Mouse (Mus musculus) liver, embryonic 16.5 days (tissue): ENCODE measurements around the gene Tgfbr3. TPM values are rescaled to one million over a fixed set of nuclear protein-coding genes. Genes with fewer than 3 reads are reported as not detected.
A peak's percentile ranks its signal among the peaks of the same experiment; 100 is the strongest.

ENCODE experiments used
- ATAC-seq: fragments of 200-750 bp; cut with Nextera tagmentation; 2 replicates; pipeline ENCODE4 v1.8.0; 2017; ENCODE audit warnings: low read depth, mild to moderate bottlenecking, moderate number of reproducible peaks, moderate library complexity
- H3K27ac ChIP-seq: fragments of 300-500 bp; sonication (generic); 2 replicates; pipeline ENCODE4 v1.5.1; 2014; ENCODE audit warnings: mild to moderate bottlenecking, low read length
- H3K27me3 ChIP-seq: fragments of 300-500 bp; sonication (generic); 2 replicates; pipeline ENCODE4 v1.6.1; 2014; ENCODE audit warnings: low read depth, low read length, mixed read lengths; ENCODE audit not compliant: control insufficient read depth, insufficient read depth
- H3K36me3 ChIP-seq: fragments of 300-500 bp; sonication (generic); 2 replicates; pipeline ENCODE4 v1.6.1; 2014; ENCODE audit warnings: mild to moderate bottlenecking; ENCODE audit not compliant: control insufficient read depth, insufficient read depth
- H3K4me1 ChIP-seq: fragments of 300-500 bp; sonication (generic); 2 replicates; pipeline ENCODE4 v1.6.1; 2014; ENCODE audit warnings: low read depth, low read length, mixed read lengths; ENCODE audit not compliant: control insufficient read depth
- H3K4me2 ChIP-seq: fragments of 300-500 bp; sonication (generic); 2 replicates; pipeline ENCODE4 v1.6.1; 2014; ENCODE audit warnings: low read depth, low read length, mixed read lengths
- H3K4me3 ChIP-seq: fragments of 300-500 bp; sonication (generic); 2 replicates; pipeline ENCODE4 v1.5.1; 2014; ENCODE audit warnings: low read depth, mild to moderate bottlenecking, low read length
- H3K9ac ChIP-seq: fragments of 300-500 bp; sonication (generic); 2 replicates; pipeline ENCODE4 v1.6.1; 2014; ENCODE audit warnings: low read depth, low read length
- H3K9me3 ChIP-seq: fragments of 300-500 bp; sonication (generic); replicated peaks from 2 replicates; pipeline ENCODE4 v1.6.1; 2016; ENCODE audit warnings: low read length; ENCODE audit not compliant: control insufficient read depth
- WGBS: fragments of 180-500 bp; shearing (Covaris S2); extraction: QIAGEN DNeasy Blood & Tissue Kit; methylation state at CpG from one replicate; pipeline ENCODE4 v1.1.7; 2014; ENCODE audit not compliant: insufficient replicate concordance; 5-methylcytosine and 5-hydroxymethylcytosine counted together
- polyA plus RNA-seq: library from polyadenylated mRNA; unstranded; fragments of >200 nt; fragmentation: Nextera tagmentation; extraction: Ambion mirVana; gene quantifications from 2 replicates; pipeline ENCODE4 v1.2.1, GENCODE M21; 2015

The Tgfbr3 gene
- polyA plus RNA-seq, 1 experiment from 2014 or later, result 6.8 TPM

DNA sequence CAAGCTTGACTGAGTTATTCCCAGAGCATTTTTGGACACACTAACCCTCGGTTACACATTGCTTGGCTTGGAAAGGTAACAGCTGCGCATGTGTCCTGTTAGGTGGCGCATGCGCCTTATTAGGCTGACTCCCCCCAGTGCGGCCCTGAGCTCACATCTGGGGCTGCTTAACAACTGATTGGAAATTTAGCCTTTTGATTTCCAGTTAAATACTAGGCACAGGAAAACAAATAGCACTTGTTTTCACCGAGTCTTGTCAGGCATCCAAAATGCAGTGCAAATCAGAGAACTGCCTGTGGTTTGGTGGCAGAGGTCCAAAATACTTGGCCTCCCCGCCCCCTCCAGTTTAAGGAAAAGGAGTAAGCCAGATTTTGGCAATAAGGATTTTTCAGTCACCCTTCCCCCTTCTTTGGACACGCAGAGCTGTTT, 121.5 kb downstream of the Tgfbr3 start:
- Histone ChIP-seq H3K4me2 (no peak overlapping the region), H3K4me1 (peaks cover 11% of the 10 kb centered on the region), H3K4me3 (no peak overlapping the region), H3K9me3 (no peaks in the 10 kb centered on the region), H3K27me3 (no peaks in the 10 kb centered on the region), H3K27ac (0 out of 2 replicates have a peak overlapping the region, but pooled peaks have one; percentile 4), H3K9ac (no peak overlapping the region), H3K36me3 (no peaks in the 10 kb centered on the region)
- no peak for ATAC-seq
- 65% methylated on average over 8 of the region's 8 CpGs for WGBS

- WGBS, result 60% methylated on average over 12 of the region's 12 CpGs
These were observed 122.1 kb downstream of the Tgfbr3 start for GRCm38 (mm10) chr5:107167373-107167772.

DNA sequence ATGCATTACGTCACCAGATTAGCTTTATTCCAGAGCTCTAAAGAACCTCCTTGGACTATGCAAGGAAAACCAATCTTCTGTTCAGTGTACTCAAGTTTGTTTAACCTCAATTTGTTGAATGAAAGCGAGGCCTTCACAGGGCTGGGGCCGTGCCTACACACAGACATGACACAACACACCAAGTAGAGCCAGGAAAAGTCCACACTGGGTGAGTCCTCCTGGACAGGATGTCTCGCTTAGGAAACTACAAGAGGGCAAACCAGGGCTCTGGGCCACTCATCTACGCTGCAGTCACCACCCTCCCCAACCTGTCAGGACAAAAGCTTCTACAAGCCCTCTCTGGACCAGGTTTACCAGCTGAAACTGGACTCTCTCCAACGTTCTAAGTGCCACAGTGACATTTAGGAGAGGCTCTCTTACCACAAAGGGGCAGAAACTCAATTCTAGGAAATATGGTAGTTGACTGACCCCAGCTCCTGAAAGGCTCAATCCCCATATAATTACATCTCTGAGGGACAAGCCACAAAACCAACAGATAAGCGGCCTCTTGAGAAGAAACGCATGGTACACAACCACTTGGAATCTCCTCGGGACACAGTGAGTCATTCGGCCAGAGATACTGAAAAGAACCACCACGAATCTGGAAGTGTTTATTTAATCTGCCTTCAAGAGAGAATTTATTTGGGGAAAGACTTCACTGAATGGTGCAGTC, 122.6 kb downstream of the Tgfbr3 start:
- Histone ChIP-seq H3K4me1 (peaks cover 11% of the 10 kb centered on the region), H3K27ac (0 out of 2 replicates have a peak overlapping the region, but pooled peaks have one; percentile 12), H3K4me2 (no peak overlapping the region), H3K27me3 (no peaks in the 10 kb centered on the region), H3K9me3 (no peaks in the 10 kb centered on the region), H3K36me3 (no peaks in the 10 kb centered on the region), H3K4me3 (no peak overlapping the region), H3K9ac (no peak overlapping the region)
- 47% methylated on average over 11 of the region's 11 CpGs for WGBS
- ATAC-seq, result 0 out of 2 replicates have a peak, but pooled peaks have one; percentile 45

More at GRCm38 (mm10) chr5:107167373-107167772, 122.1 kb downstream of the Tgfbr3 start:
- Histone ChIP-seq H3K27ac (0 out of 2 replicates have a peak overlapping the region, but pooled peaks have one; percentile 4), H3K9me3 (no peaks in the 10 kb centered on the region), H3K4me3 (no peak overlapping the region), H3K4me2 (no peak overlapping the region), H3K4me1 (peaks cover 11% of the 10 kb centered on the region), H3K27me3 (no peaks in the 10 kb centered on the region), H3K36me3 (no peaks in the 10 kb centered on the region), H3K9ac (no peak overlapping the region)
- ATAC-seq, result no peak

DNA sequence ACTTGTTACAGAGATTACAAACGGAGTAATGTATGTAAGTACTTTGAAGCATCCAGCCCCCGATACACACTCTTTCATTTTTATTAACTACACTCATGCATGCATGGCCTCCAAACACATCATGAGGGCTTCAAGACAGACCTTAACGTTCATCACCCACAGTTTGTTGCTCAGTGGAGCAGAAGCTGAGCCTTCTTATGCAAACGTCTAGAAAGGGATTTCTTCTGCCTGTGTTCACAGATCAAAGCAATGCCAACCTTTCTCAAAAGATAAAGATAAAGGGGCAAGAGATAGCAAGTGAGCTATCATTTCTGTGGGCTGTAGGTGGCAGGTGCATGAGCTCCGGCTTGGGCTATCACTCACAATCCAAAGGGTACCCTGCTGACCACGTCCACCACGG, 123.7 kb downstream of the Tgfbr3 start:
- H3K4me3 ChIP-seq, result no peak overlapping the region
- WGBS, result 57% methylated on average over 7 of the region's 7 CpGs
- H3K9me3 ChIP-seq, result no peaks in the 10 kb centered on the region
- no peaks in the 10 kb centered on the region for H3K36me3 ChIP-seq
- ATAC-seq, result no peak
- no peaks in the 10 kb centered on the region for H3K27me3 ChIP-seq
- H3K27ac ChIP-seq, result no peak overlapping the region
- peaks cover 11% of the 10 kb centered on the region for H3K4me1 ChIP-seq
- no peak overlapping the region for H3K9ac ChIP-seq
- H3K4me2 ChIP-seq, result no peak overlapping the region

DNA sequence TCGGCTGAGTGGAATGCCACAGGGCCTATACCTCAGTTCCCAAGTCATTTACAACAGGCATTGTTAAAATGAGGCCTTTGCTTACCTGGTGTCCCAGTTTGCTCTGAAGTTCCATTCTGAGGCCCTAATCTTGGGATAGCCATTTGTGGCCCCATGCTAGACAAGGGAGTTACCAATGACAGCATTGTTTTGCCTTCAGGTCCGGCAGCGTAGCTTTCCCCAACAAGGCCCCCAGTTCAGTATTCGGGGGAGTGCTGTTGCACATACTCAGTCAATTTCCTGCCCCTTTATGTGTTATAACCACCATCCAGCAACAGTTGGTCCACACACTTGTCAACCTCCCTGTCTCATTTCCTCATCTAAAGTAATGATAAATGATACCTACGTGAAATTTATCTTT, 124.2 kb downstream of the Tgfbr3 start:
- Histone ChIP-seq H3K4me3 (no peak overlapping the region), H3K4me1 (peaks cover 11% of the 10 kb centered on the region), H3K4me2 (no peak overlapping the region), H3K9me3 (no peaks in the 10 kb centered on the region), H3K9ac (no peak overlapping the region), H3K27ac (no peak overlapping the region), H3K27me3 (no peaks in the 10 kb centered on the region), H3K36me3 (no peaks in the 10 kb centered on the region)
- 69% methylated on average over 5 of the region's 5 CpGs for whole genome bisulfite sequencing
- ATAC-seq, result no peak

- Histone ChIP-seq H3K4me3 (no peak overlapping the region), H3K27ac (no peak overlapping the region), H3K9ac (no peak overlapping the region), H3K27me3 (no peaks in the 10 kb centered on the region), H3K4me2 (no peak overlapping the region), H3K4me1 (peaks cover 11% of the 10 kb centered on the region), H3K36me3 (no peaks in the 10 kb centered on the region), H3K9me3 (no peaks in the 10 kb centered on the region)
- 83% methylated on average over 4 of the region's 4 CpGs for WGBS
- no peak for ATAC-seq
These were observed 124.6 kb downstream of the Tgfbr3 start for GRCm38 (mm10) chr5:107164856-107165255.

DNA sequence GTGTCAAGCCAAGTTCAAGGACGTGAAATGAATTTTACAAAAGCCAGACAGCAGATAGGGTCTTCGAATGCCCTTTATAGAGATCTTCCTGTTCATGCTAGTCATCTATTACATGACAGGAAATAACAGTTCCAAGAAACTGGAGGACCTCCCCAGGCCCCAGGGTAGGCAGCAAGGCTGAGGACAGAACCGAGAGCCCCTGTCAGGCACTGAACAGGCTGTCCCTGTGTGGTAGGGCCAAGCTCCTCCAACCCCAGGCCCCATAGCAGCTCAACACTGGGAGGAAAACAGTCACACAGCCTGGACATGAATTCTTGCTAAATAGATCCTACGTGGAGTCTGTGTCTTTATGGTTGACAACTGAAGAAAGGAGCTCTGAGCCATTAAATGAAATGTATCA, 125.3 kb downstream of the Tgfbr3 start:
- Histone ChIP-seq H3K4me2 (no peak overlapping the region), H3K27me3 (no peaks in the 10 kb centered on the region), H3K9me3 (no peaks in the 10 kb centered on the region), H3K27ac (no peak overlapping the region), H3K4me1 (peaks cover 11% of the 10 kb centered on the region), H3K9ac (no peak overlapping the region), H3K36me3 (no peaks in the 10 kb centered on the region), H3K4me3 (no peak overlapping the region)
- WGBS, result 55% methylated on average over 4 of the region's 4 CpGs
- no peak for ATAC-seq

GRCm38 (mm10) chr5:107163336-107163735, 126.1 kb downstream of the Tgfbr3 start:
- H3K9ac ChIP-seq, result no peak overlapping the region
- no peak for ATAC-seq
- no peaks in the 10 kb centered on the region for H3K9me3 ChIP-seq
- H3K4me2 ChIP-seq, result no peak overlapping the region
- no peak overlapping the region for H3K27ac ChIP-seq
- H3K36me3 ChIP-seq, result no peaks in the 10 kb centered on the region
- H3K4me1 ChIP-seq, result peaks cover 11% of the 10 kb centered on the region
- H3K4me3 ChIP-seq, result no peak overlapping the region
- H3K27me3 ChIP-seq, result no peaks in the 10 kb centered on the region

DNA sequence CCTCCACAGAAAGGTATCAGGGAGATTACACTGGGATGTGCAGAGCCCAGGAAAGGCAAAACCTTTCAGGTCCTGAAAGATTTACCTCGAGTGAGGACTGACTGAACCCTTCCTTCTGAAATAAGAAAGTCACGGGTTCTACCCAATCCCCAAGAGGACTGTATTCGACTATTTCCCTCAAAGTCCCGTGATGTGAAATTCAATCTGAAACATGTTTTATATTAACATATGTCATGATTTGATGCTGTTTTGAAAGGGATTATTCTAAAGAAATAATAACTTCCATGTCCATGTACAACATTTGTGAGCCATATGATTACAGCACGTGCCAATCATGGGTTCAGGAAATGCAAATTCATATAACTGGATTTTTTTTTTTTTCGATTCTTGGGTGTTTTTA, 126.6 kb downstream of the Tgfbr3 start:
- Histone ChIP-seq H3K4me3 (no peak overlapping the region), H3K4me1 (peaks cover 11% of the 10 kb centered on the region), H3K9me3 (no peaks in the 10 kb centered on the region), H3K9ac (no peak overlapping the region), H3K27me3 (no peaks in the 10 kb centered on the region), H3K4me2 (no peak overlapping the region), H3K36me3 (no peaks in the 10 kb centered on the region), H3K27ac (no peak overlapping the region)
- 68% methylated on average over 6 of the region's 6 CpGs for WGBS
- no peak for ATAC-seq
